Mouse (Mus musculus): Measurements from ENCODE around the gene Sun2. TPM values are rescaled to one million over a fixed set of nuclear protein-coding genes. Genes with fewer than 3 reads are reported as not detected.

Sun2 gene
- total RNA-seq (2022): 10 to 100 TPM; 50.4 to 71.2 (median 63.2) TPM

- DNase-seq (ENCODE audit: low spot score in 2 of 2): peak; percentile 88 to 92
These were observed at the start of gene Sun2 for GRCm38 (mm10) chr15:79741921-79742705. Sun2 (minus strand) TSS chr15:79742536.

GRCm38 (mm10) chr15:79791502-79791901 is 49.2 kb upstream of the Sun2 start:
- no peak for DNase-seq (ENCODE audit: low spot score in 2 of 2)

- DNase-seq (ENCODE audit: low spot score in 2 of 2): no peak
These were observed 48.6 kb upstream of the Sun2 start for GRCm38 (mm10) chr15:79790905-79791304.

- no peak for DNase-seq (ENCODE audit: low spot score in 2 of 2)
These were observed 47.8 kb upstream of the Sun2 start for GRCm38 (mm10) chr15:79790111-79790510.

GRCm38 (mm10) chr15:79787815-79788214 is 45.5 kb upstream of the Sun2 start:
- no peak for DNase-seq (ENCODE audit: low spot score in 2 of 2)

GRCm38 (mm10) chr15:79785056-79785455 is 42.7 kb upstream of the Sun2 start:
- DNase-seq (ENCODE audit: low spot score in 2 of 2): no peak

- DNase-seq (ENCODE audit: low spot score in 2 of 2): no peak
These were observed 35.4 kb upstream of the Sun2 start, which contains the start of gene Dnal4 for GRCm38 (mm10) chr15:79777749-79778148. Dnal4 (minus strand) TSS chr15:79777849.

GRCm38 (mm10) chr15:79775662-79776061 is 33.3 kb upstream of the Sun2 start:
- peak in 1 of 2 experiments; percentile 61 for DNase-seq (ENCODE audit: low spot score in 2 of 2)

- DNase-seq (ENCODE audit: low spot score in 2 of 2): peak; percentile 87 to 97
These were observed 32.0 kb upstream of the Sun2 start for GRCm38 (mm10) chr15:79774117-79775027.

GRCm38 (mm10) chr15:79770629-79771240 is 28.4 kb upstream of the Sun2 start:
- DNase-seq (ENCODE audit: low spot score in 2 of 2): peak in 1 of 2 experiments; percentile 82

GRCm38 (mm10) chr15:79768302-79768701 is 26.0 kb upstream of the Sun2 start:
- DNase-seq (ENCODE audit: low spot score in 2 of 2): no peak

GRCm38 (mm10) chr15:79767327-79767961 is 25.1 kb upstream of the Sun2 start:
- DNase-seq (ENCODE audit: low spot score in 2 of 2): no peak

GRCm38 (mm10) chr15:79766586-79767071 is 24.3 kb upstream of the Sun2 start:
- peak in 1 of 2 experiments; percentile 72 for DNase-seq (ENCODE audit: low spot score in 2 of 2)

- DNase-seq (ENCODE audit: low spot score in 2 of 2): no peak
These were observed 23.8 kb upstream of the Sun2 start for GRCm38 (mm10) chr15:79766168-79766567.

GRCm38 (mm10) chr15:79765361-79765760 is 23.0 kb upstream of the Sun2 start:
- no peak for DNase-seq (ENCODE audit: low spot score in 2 of 2)

- peak in 1 of 2 experiments; percentile 88 for DNase-seq (ENCODE audit: low spot score in 2 of 2)
These were observed 22.4 kb upstream of the Sun2 start for GRCm38 (mm10) chr15:79764539-79765267.

GRCm38 (mm10) chr15:79763601-79764246 is 21.4 kb upstream of the Sun2 start:
- DNase-seq (ENCODE audit: low spot score in 2 of 2): no peak

- DNase-seq (ENCODE audit: low spot score in 2 of 2): no peak
These were observed 20.7 kb upstream of the Sun2 start for GRCm38 (mm10) chr15:79763001-79763400.

GRCm38 (mm10) chr15:79760956-79761355 is 18.6 kb upstream of the Sun2 start:
- peak in 1 of 2 experiments; percentile 60 for DNase-seq (ENCODE audit: low spot score in 2 of 2)

- no peak for DNase-seq (ENCODE audit: low spot score in 2 of 2)
These were observed 14.8 kb upstream of the Sun2 start for GRCm38 (mm10) chr15:79757118-79757517.

All from left cerebral cortex, adult 8-10 months (tissue).